Mouse (Mus musculus) gastrocnemius, postnatal 36 days (tissue): ENCODE measurements around the gene Zfyve1. TPM values are rescaled to one million over a fixed set of nuclear protein-coding genes. Genes with fewer than 3 reads are reported as not detected.
A peak's percentile ranks its signal among the peaks of the same experiment; 100 is the strongest.

Experiments
- DNase-seq, 2 experiments: peaks; one replicate each; pipeline ENCODE4 v3.0.0; 2022
- intact Hi-C: fragments of 180-260 bp; cut with DNase I; formaldehyde crosslinking; loops from one replicate; pipeline ENCODE4 v1.15.1; 2025
- total RNA-seq, 2 experiments: library from RNA; stranded (reverse); gene quantifications; 2 replicates each; pipeline ENCODE4 v1.2.3; 2021

Gene Zfyve1
- total RNA-seq, 2 experiments from 2014 or later: 17.0 to 17.7 TPM

- no peak for DNase-seq
- intact Hi-C loops: no loop called here
Observed at GRCm38 (mm10) chr12:83525822-83526544, 71.0 kb downstream of the Zfyve1 start.

- no peak for DNase-seq
- intact Hi-C loops: no loop called here
Observed at GRCm38 (mm10) chr12:83524329-83524728, 72.7 kb downstream of the Zfyve1 start.

DNA sequence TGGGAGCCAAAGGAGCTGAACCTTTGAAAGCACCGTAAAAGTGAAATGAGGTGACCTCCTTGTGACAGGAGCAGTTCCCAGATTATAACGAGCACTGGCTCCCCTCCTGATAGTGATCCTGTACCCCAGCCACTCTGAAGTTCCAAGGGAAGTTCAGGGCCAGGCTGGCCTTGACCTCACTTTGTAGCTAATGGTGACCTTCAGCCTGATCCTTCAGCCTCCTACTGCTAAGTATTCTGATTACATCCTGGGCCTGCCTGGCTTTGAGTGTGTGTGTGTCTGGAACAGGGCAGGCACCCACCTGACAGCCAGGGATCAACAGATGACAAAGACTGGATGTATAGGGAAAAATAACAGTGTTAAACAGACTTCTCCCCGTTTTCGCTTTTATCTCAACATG is 73.1 kb downstream of the Zfyve1 start:
- intact Hi-C loops: no loop called here
- no peak for DNase-seq

GRCm38 (mm10) chr12:83523056-83523455 is 74.0 kb downstream of the Zfyve1 start:
- intact Hi-C loops: no loop called here
- no peak for DNase-seq

GRCm38 (mm10) chr12:83521083-83521482 is 75.9 kb downstream of the Zfyve1 start:
- DNase-seq: no peak
- intact Hi-C loops: no loop called here

DNA sequence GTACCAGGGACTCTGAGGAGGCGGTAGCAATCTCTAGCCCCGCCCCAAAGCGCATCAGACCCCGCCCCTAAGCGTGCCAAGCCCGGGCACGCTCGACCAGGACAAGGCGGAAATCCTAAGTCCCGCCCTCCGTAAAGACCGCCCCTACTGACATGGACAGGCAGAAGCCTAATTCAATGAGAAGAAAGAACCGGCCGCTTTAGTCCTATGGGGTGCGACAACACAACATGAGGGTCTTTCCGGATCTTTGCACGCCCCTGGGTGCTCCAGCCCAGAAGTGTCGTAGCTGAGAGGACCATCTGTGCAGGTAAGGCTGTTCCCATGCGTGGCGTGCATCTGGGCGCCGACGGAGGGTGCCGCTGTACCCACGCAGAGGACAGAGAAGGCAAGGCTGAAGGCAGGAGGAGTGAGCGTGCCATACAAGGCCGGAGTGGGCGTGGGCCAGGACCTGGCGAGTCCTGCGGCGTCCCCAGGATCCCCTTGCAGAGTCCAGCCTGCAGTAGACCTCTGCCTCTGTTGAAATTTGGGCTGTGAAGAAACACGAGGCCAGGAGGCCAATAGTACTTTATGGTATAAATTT is 76.6 kb downstream of the Zfyve1 start, which contains the start of gene Dcaf4:
Gene Dcaf4, plus strand, starts transcription at position 156 of the 580 bp plus-strand sequence.
- peak; percentile 96 to 98 for DNase-seq
- intact Hi-C loops: no loop called here

- intact Hi-C loops: no loop called here
- DNase-seq: no peak
Observed at GRCm38 (mm10) chr12:83517580-83517979, 79.4 kb downstream of the Zfyve1 start.

DNA sequence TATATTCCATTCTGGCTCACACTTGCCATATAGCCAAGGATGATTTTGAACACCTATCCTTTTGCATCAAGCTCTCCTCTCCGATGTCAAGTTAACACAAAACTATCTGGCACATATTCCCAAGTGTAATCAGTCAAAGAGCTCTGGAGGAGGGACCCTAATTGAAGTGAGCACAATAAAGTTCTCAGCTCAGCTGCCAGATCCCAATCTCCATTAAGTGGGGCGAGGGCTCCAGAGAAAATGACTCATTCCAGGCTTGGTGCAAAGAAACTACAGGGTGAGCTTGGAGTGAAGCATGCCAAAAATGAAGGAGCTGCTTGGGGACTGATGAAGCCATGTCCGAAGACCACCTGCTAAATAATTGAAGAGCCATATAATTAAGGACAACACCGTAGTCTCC is 82.8 kb downstream of the Zfyve1 start:
- intact Hi-C loops: no loop called here

GRCm38 (mm10) chr12:83513185-83513584 is 83.8 kb downstream of the Zfyve1 start:
- intact Hi-C loops: no loop called here
- DNase-seq: no peak

More for the DNA sequence above, 82.8 kb downstream of the Zfyve1 start:
- DNase-seq: no peak

GRCm38 (mm10) chr12:83512783-83513182 is 84.2 kb downstream of the Zfyve1 start:
- intact Hi-C loops: no loop called here
- no peak for DNase-seq

DNA sequence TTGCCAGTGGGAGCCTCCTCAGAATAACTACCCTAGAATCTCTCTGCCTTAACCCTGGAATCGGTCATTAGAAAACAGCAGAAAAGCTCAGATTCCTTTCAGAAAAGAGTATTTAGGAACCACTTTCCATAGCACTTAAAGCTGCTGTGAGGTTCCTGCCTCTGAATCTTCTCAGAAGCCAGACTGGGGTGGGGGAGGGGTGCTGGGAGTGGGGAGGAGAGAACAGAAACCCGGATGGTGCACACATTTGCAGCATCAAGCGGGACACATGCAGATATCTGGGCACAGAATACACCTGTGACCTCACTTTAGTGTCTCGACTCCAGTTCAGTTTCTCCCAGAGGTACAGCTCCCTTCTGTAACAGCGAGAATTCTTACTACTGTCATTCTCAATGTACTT is 86.4 kb downstream of the Zfyve1 start:
- DNase-seq: no peak
- intact Hi-C loops: no loop called here

DNA sequence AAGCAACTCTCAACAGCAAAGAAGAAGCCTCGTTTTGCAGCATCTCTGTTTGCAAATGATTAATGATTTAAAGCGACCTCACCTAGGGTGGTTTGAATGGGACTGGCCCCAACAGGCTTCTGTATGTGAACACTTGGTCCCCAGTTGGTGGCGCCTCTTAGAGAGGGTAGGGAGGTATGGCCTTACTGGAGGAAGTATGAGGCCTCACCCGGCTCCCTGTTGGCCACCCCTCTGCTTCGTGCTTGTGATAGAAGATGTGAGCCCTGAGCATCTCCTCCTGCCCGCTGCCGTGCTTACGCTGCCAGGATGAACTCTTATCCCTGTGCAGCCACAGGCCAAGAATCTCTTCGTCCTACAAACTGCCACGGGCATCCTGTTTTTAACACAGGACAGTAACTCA is 90.5 kb downstream of the Zfyve1 start:
- DNase-seq: no peak
- intact Hi-C loops: loop anchor here (10.0 kb wide), 1 partner anchor 292 kb away; no protein-coding TSS in a partner anchor

GRCm38 (mm10) chr12:83502190-83502589 is 94.8 kb downstream of the Zfyve1 start:
- DNase-seq: peak in 1 of 2 experiments; percentile 39
- intact Hi-C loops: loop anchor here (2.0 to 10.0 kb wide), 2 partner anchors 287 to 387 kb away; no protein-coding TSS in a partner anchor

GRCm38 (mm10) chr12:83499256-83499655 is 97.8 kb downstream of the Zfyve1 start:
- no peak for DNase-seq
- intact Hi-C loops: loop anchor here (5.0 kb wide), 1 partner anchor 1617 kb away; no protein-coding TSS in a partner anchor

- intact Hi-C loops: loop anchor here (5.0 kb wide), 1 partner anchor 1616 kb away; no protein-coding TSS in a partner anchor
- no peak for DNase-seq
Observed at GRCm38 (mm10) chr12:83497959-83498358, 99.1 kb downstream of the Zfyve1 start.

GRCm38 (mm10) chr12:83496736-83497135 is 100.3 kb downstream of the Zfyve1 start:
- DNase-seq: no peak
- intact Hi-C loops: loop anchor here (5.0 kb wide), 1 partner anchor 1614 kb away; no protein-coding TSS in a partner anchor

Other genes starting within 250 kb of the Zfyve1 start
- gene Dpf3, start 109.5 kb downstream of the Zfyve1 start, total RNA-seq: 10 to 100 TPM; 15.9 to 20.0 TPM
- 10 to 100 TPM; 20.3 to 20.7 TPM for gene Dcaf4, start 76.8 kb downstream of the Zfyve1 start, total RNA-seq
- 10 to 100 TPM; 41.0 to 45.0 TPM for gene Rbm25, start 34.0 kb upstream of the Zfyve1 start, total RNA-seq
- 10 to 100 TPM; 21.5 to 25.4 TPM for gene Psen1, start 90.9 kb upstream of the Zfyve1 start, total RNA-seq
- 1 to 10 TPM; 1.4 to 1.9 TPM for gene Papln, start 166.4 kb upstream of the Zfyve1 start, total RNA-seq